Mouse (Mus musculus) lung, embryonic 16.5 days (tissue): ENCODE data around the gene Pon2. TPM values are rescaled to one million over a fixed set of nuclear protein-coding genes. Genes with fewer than 3 reads are reported as not detected.

Source experiments
- ATAC-seq: fragments of 200-750 bp; cut with Nextera tagmentation; 2 replicates; pipeline ENCODE4 v1.8.0; 2017; ENCODE audit warnings: low read depth, mild to moderate bottlenecking, moderate library complexity
- H3K27ac ChIP-seq: fragments of 300-500 bp; sonication (generic); 2 replicates; pipeline ENCODE4 v1.5.1; 2014; ENCODE audit warnings: mild to moderate bottlenecking, control low read depth, low read length
- H3K27me3 ChIP-seq: fragments of 300-500 bp; sonication (generic); 2 replicates; pipeline ENCODE4 v1.6.1; 2014; ENCODE audit warnings: low read depth, low read length, mixed read lengths; ENCODE audit not compliant: control insufficient read depth, insufficient read depth
- H3K36me3 ChIP-seq: fragments of 300-500 bp; sonication (generic); 2 replicates; pipeline ENCODE4 v1.6.1; 2014; ENCODE audit warnings: low read length; ENCODE audit not compliant: control insufficient read depth, insufficient read depth
- H3K4me1 ChIP-seq: fragments of 300-500 bp; sonication (generic); replicated peaks from 2 replicates; pipeline ENCODE4 v1.6.1; 2014; ENCODE audit warnings: low read length, mixed read lengths; ENCODE audit not compliant: control insufficient read depth, insufficient read depth
- H3K4me2 ChIP-seq: fragments of 300-500 bp; sonication (generic); 2 replicates; pipeline ENCODE4 v1.6.1; 2014; ENCODE audit warnings: low read depth, low read length, control low read depth
- H3K4me3 ChIP-seq: fragments of 300-500 bp; sonication (generic); 2 replicates; pipeline ENCODE4 v1.5.1; 2014; ENCODE audit warnings: mild to moderate bottlenecking, low read length, control low read depth
- H3K9ac ChIP-seq: fragments of 300-500 bp; sonication (generic); 2 replicates; pipeline ENCODE4 v1.6.1; 2014; ENCODE audit warnings: low read length, control low read depth
- H3K9me3 ChIP-seq: fragments of 300-500 bp; sonication (generic); 2 replicates; pipeline ENCODE4 v1.6.1; 2016; ENCODE audit warnings: low read length; ENCODE audit not compliant: control insufficient read depth
- WGBS: fragments of 180-500 bp; shearing (Covaris S2); extraction: QIAGEN DNeasy Blood & Tissue Kit; methylation state at CpG from one replicate; pipeline ENCODE4 v1.1.7; 2014; 5-methylcytosine and 5-hydroxymethylcytosine counted together
- polyA plus RNA-seq: library from polyadenylated mRNA; unstranded; fragments of >200 nt; fragmentation: Nextera tagmentation; extraction: Ambion mirVana; gene quantifications from 2 replicates; pipeline ENCODE4 v1.2.1, GENCODE M21; 2015

The Pon2 gene
- polyA plus RNA-seq, 1 experiment from 2014 or later: 54.8 TPM

- Histone ChIP-seq H3K4me3 (no peak overlapping the region), H3K27ac (no peak overlapping the region), H3K4me2 (no peak overlapping the region), H3K36me3 (no peaks in the 10 kb centered on the region), H3K9ac (no peak overlapping the region), H3K27me3 (no peaks in the 10 kb centered on the region), H3K4me1 (no peaks in the 10 kb centered on the region), H3K9me3 (no peaks in the 10 kb centered on the region)
- ATAC-seq: no peak
- WGBS: 94% methylated on average over 4 of the region's 4 CpGs
Observed at GRCm38 (mm10) chr6:5218190-5218589, 80.1 kb downstream of the Pon2 start.

Other genes with a start within 250 kb of the Pon2 start
- gene Pon1, start 104.5 kb downstream of the Pon2 start, polyA plus RNA-seq: 0.18 and 0.64 TPM in 2 replicates
- 28.9 and 31.9 TPM in 2 replicates for gene Pon3, start 42.2 kb downstream of the Pon2 start, polyA plus RNA-seq
- gene Asb4, start 84.9 kb upstream of the Pon2 start, polyA plus RNA-seq: 5.7 and 6.7 TPM in 2 replicates
- 4.5 and 4.8 TPM in 2 replicates for gene Pdk4, start 197.9 kb upstream of the Pon2 start, polyA plus RNA-seq